Comparison of ENCODE assay signal across 9 mouse cellular contexts in the genomic region with DNA sequence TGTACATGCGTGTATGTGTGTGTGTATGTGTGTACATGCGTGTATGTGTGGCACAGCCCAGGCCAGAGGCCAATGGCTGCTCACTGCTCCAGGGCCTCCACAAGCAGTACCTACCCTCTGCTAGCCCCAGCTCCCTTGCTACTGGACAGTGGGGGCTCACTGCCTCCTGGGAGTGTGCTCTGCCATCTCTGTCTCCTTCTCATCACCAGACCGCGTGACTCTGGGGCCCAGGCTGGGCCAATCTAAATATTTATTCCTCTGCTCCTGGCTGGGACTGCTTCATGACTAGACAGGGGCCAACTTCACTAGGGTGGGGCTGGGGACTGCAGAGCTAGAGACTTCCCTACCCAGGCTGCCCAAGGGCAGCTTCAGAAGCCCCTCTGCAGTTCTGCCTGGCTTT. TPM values are rescaled to one million over a fixed set of nuclear protein-coding genes. Genes with fewer than 3 reads are reported as not detected.
A peak's percentile ranks its signal among the peaks of the same experiment; 100 is the strongest.
DNase-seq lines count a peak whose midpoint lies in the region; ATAC-seq and TF ChIP-seq lines count a peak whose summit lies in the region.
"Had no signal": no experiment of that assay in that cellular context is flagged by ENCODE, and none has a peak within 500 bp of the region (broad histone marks: within the 10 kb centered on the region; RNA-seq: fewer than 3 reads in every experiment).

No protein-coding gene starts in this region.

- H3K36me3 ChIP-seq in lung, embryonic 14.5 days (ENCODE audit: insufficient read depth): peaks cover 51% of the 10 kb centered on the region

- peak overlapping the region; percentile 33; the same call in 1 of the 2 replicates for H3K9ac ChIP-seq in lung, embryonic 14.5 days

- no peaks in the 10 kb centered on the region for H3K9me3 ChIP-seq in lung, embryonic 14.5 days (ENCODE audit: low read depth, low read length)

- DNase-seq in gastrocnemius, adult 2 months: peak; percentile 49
- DNase-seq in gastrocnemius, postnatal 10 days: no peak
- peak; percentile 21 for DNase-seq in adipocyte (ENCODE audit: low spot score)
- peak; percentile 66 for DNase-seq in heart, postnatal 25 days (ENCODE audit: low spot score)
- peak; percentile 86 for DNase-seq in lung, embryonic 14.5 days
- DNase-seq in testis, postnatal 14 days (ENCODE audit: low spot score): no peak
- DNase-seq in thymus, postnatal 36 days: no peak
- DNase-seq in ovary, postnatal 36 days (ENCODE audit: low spot score): no peak

- H3K4me1 ChIP-seq in lung, embryonic 14.5 days (ENCODE audit: insufficient read depth): peaks cover 39% of the 10 kb centered on the region

- intact Hi-C loops in gastrocnemius, adult 2 months (cut with DNase I): no loop called here
- intact Hi-C loops in heart, postnatal 25 days (cut with DNase I): no loop called here

- no peak for TF ChIP-seq CTCF in gastrocnemius, adult 2 months (IDR thresholded peaks at IDR 0.05)
- no peak for TF ChIP-seq CTCF in lung, embryonic 14.5 days (IDR thresholded peaks at IDR 0.05; ENCODE audit: low read depth)

- WGBS in lung, embryonic 14.5 days: 24% methylated on average over 4 of the region's 4 CpGs

- peak; percentile 91 for ATAC-seq in lung, embryonic 14.5 days (ENCODE audit: insufficient read depth)

- H3K4me3 ChIP-seq in gastrocnemius, adult 2 months: peak overlapping the region; percentile 19
- H3K4me3 ChIP-seq in lung, embryonic 14.5 days (ENCODE audit: low read depth, low read length): no peak overlapping the region

- no peaks in the 10 kb centered on the region for H3K27me3 ChIP-seq in lung, embryonic 14.5 days (ENCODE audit: insufficient read depth, low read length)

- peak overlapping the region; percentile 71 for H3K27ac ChIP-seq in gastrocnemius, adult 2 months
- peak overlapping the region; percentile 85 for H3K27ac ChIP-seq in lung, embryonic 14.5 days (ENCODE audit: low read depth)

- H3K4me2 ChIP-seq in lung, embryonic 14.5 days: peak overlapping the region; percentile 39

RNA-seq across cellular contexts. Expression of a gene that starts 7.9 kb away (rescaled TPM):
- 1 to 10 TPM; 2.9 to 8.9 TPM for total RNA-seq in gastrocnemius, adult 2 months (2021)
- total RNA-seq in gastrocnemius, postnatal 10 days (2021): 10 to 100 TPM; 26.2 to 34.2 TPM
- total RNA-seq in heart, postnatal 25 days (2021): 10 to 100 TPM in 1 of 2 experiments, 1 to 10 TPM in 1; 9.4 to 14.8 TPM
- 84.5 and 95.4 TPM in 2 replicates for polyA plus RNA-seq in lung, embryonic 14.5 days (2014; fragmentation: Nextera tagmentation; extraction: Ambion mirVana)

RNA-seq across cellular contexts. Expression of a gene that starts 21.6 kb away (rescaled TPM):
- total RNA-seq in gastrocnemius, adult 2 months (2021): under 1 TPM; 0.11 to 0.15 TPM
- under 1 TPM in 1 of 2 experiments, not detected in 1; 0.09 TPM for total RNA-seq in gastrocnemius, postnatal 10 days (2021)
- total RNA-seq in heart, postnatal 25 days (2021): under 1 TPM in 1 of 2 experiments, not detected in 1; 0.11 TPM
- polyA plus RNA-seq in lung, embryonic 14.5 days (2014; fragmentation: Nextera tagmentation; extraction: Ambion mirVana): 0.08 and 0.16 TPM in 2 replicates
- polyA plus RNA-seq: C2C12 had no signal

Comparison
In these comparisons a context has a peak if more than half of its experiments do, and no peak if none do; other contexts are left out.
1. DNase-seq: peak in gastrocnemius, adult 2 months (single experiment), adipocyte (single experiment), heart, postnatal 25 days (single experiment) and lung, embryonic 14.5 days (single experiment); none in gastrocnemius, postnatal 10 days (single experiment), testis, postnatal 14 days (single experiment), thymus, postnatal 36 days (0 of 2) and ovary, postnatal 36 days (single experiment).